Mouse (Mus musculus) retina, embryonic 14.5 days (tissue): ENCODE measurements at regions not wholly inside any gene's neighbourhood (a gene's known extent, or its start where the extent isn't known, plus 50 kb on each side); places are given as distances from the start of the nearest gene placed in this dataset.
"Not testable (repeated sequence)": the region's sequence is repeated elsewhere in the genome, so short reads cannot be mapped to it uniquely, and the experiment has no call there.

Experiments used
- DNase-seq: peaks from one replicate; pipeline ENCODE4 v3.0.0-alpha.2; 2015; ENCODE audit warnings: low spot score

GRCm38 (mm10) chr13:32449710-32450417 is 111.3 kb upstream of the Gmds start:
- no peak for DNase-seq

- no peak for DNase-seq
These were observed 106.0 kb upstream of the Gmds start for GRCm38 (mm10) chr13:32444531-32444930.

- no peak for DNase-seq
These were observed 103.5 kb upstream of the Gmds start for GRCm38 (mm10) chr13:32442025-32442424.

- no peak for DNase-seq
These were observed 96.6 kb upstream of the Gmds start for GRCm38 (mm10) chr13:32435136-32435535.

GRCm38 (mm10) chr13:32428482-32428881 is 89.9 kb upstream of the Gmds start:
- no peak for DNase-seq

- no peak for DNase-seq
These were observed 88.4 kb upstream of the Gmds start for GRCm38 (mm10) chr13:32426906-32427305.

GRCm38 (mm10) chr13:32426199-32426598 is 87.7 kb upstream of the Gmds start:
- DNase-seq: no peak

- DNase-seq: not testable (repeated sequence)
These were observed 86.0 kb upstream of the Gmds start for GRCm38 (mm10) chr13:32424543-32424942.

GRCm38 (mm10) chr13:32422485-32422884 is 83.9 kb upstream of the Gmds start:
- DNase-seq: no peak

- no peak for DNase-seq
These were observed 80.8 kb upstream of the Gmds start for GRCm38 (mm10) chr13:32419326-32419725.

- no peak for DNase-seq
These were observed 80.1 kb upstream of the Gmds start for GRCm38 (mm10) chr13:32418655-32419054.

- no peak for DNase-seq
These were observed 79.4 kb upstream of the Gmds start for GRCm38 (mm10) chr13:32417907-32418306.

- DNase-seq: peak; percentile 82
These were observed 72.9 kb upstream of the Gmds start for GRCm38 (mm10) chr13:32411287-32411935.

- DNase-seq: no peak
These were observed 71.5 kb upstream of the Gmds start for GRCm38 (mm10) chr13:32410065-32410464.

GRCm38 (mm10) chr13:32398616-32399015 is 60.1 kb upstream of the Gmds start:
- no peak for DNase-seq
